Mouse (Mus musculus): ENCODE measurements around the gene Large1.
A peak's percentile ranks its signal among the peaks of the same experiment; 100 is the strongest.
"Not testable (repeated sequence)": the region's sequence is repeated elsewhere in the genome, so short reads cannot be mapped to it uniquely, and the experiment has no call there.

The Large1 gene

GRCm38 (mm10) chr8:73161564-73161963, 191.8 kb downstream of the Large1 start:
- no peak for DNase-seq

- DNase-seq = no peak
Observed at GRCm38 (mm10) chr8:73160945-73161344, 192.4 kb downstream of the Large1 start.

- DNase-seq = no peak
Observed at GRCm38 (mm10) chr8:73147236-73147635, 206.1 kb downstream of the Large1 start.

GRCm38 (mm10) chr8:73142660-73143395, 210.5 kb downstream of the Large1 start:
- no peak for DNase-seq

- DNase-seq = no peak
Observed at GRCm38 (mm10) chr8:73135397-73135796, 217.9 kb downstream of the Large1 start.

- no peak for DNase-seq
Observed at GRCm38 (mm10) chr8:73132080-73132479, 221.3 kb downstream of the Large1 start.

GRCm38 (mm10) chr8:73123864-73124499, 229.4 kb downstream of the Large1 start:
- no peak for DNase-seq

- no peak for DNase-seq
Observed at GRCm38 (mm10) chr8:73112332-73112895, 240.9 kb downstream of the Large1 start.

- no peak for DNase-seq
Observed at GRCm38 (mm10) chr8:73104089-73104488, 249.3 kb downstream of the Large1 start.

GRCm38 (mm10) chr8:73101069-73101468, 252.3 kb downstream of the Large1 start:
- no peak for DNase-seq

GRCm38 (mm10) chr8:73100607-73101006, 252.7 kb downstream of the Large1 start:
- not testable (repeated sequence) for DNase-seq

- no peak for DNase-seq
Observed at GRCm38 (mm10) chr8:73099542-73099941, 253.8 kb downstream of the Large1 start.

GRCm38 (mm10) chr8:73096952-73097351, 256.4 kb downstream of the Large1 start:
- no peak for DNase-seq

- DNase-seq = not testable (repeated sequence)
Observed at GRCm38 (mm10) chr8:73077746-73078145, 275.6 kb downstream of the Large1 start.

- no peak for DNase-seq
Observed at GRCm38 (mm10) chr8:73061410-73061809, 291.9 kb downstream of the Large1 start.

- no peak for DNase-seq
Observed at GRCm38 (mm10) chr8:73054726-73055125, 298.6 kb downstream of the Large1 start.

GRCm38 (mm10) chr8:73053878-73054277, 299.5 kb downstream of the Large1 start:
- DNase-seq = no peak

- DNase-seq = no peak
Observed at GRCm38 (mm10) chr8:73052414-73052813, 300.9 kb downstream of the Large1 start.

GRCm38 (mm10) chr8:73048136-73048535, 305.2 kb downstream of the Large1 start:
- DNase-seq = no peak

- DNase-seq = no peak
Observed at GRCm38 (mm10) chr8:73029787-73030186, 323.6 kb downstream of the Large1 start.

GRCm38 (mm10) chr8:73018241-73018640, 335.1 kb downstream of the Large1 start:
- no peak for DNase-seq

- no peak for DNase-seq
Observed at GRCm38 (mm10) chr8:73017601-73018000, 335.7 kb downstream of the Large1 start.

- DNase-seq = no peak
Observed at GRCm38 (mm10) chr8:73016303-73016702, 337.0 kb downstream of the Large1 start.

- peak; percentile 10 for DNase-seq
Observed at GRCm38 (mm10) chr8:73007489-73007888, 345.9 kb downstream of the Large1 start.

Measured in right cerebral cortex, postnatal 14 days (tissue).